Mouse (Mus musculus): ENCODE results near the gene Dld.
A peak's percentile ranks its signal among the peaks of the same experiment; 100 is the strongest.

Dld gene

DNA sequence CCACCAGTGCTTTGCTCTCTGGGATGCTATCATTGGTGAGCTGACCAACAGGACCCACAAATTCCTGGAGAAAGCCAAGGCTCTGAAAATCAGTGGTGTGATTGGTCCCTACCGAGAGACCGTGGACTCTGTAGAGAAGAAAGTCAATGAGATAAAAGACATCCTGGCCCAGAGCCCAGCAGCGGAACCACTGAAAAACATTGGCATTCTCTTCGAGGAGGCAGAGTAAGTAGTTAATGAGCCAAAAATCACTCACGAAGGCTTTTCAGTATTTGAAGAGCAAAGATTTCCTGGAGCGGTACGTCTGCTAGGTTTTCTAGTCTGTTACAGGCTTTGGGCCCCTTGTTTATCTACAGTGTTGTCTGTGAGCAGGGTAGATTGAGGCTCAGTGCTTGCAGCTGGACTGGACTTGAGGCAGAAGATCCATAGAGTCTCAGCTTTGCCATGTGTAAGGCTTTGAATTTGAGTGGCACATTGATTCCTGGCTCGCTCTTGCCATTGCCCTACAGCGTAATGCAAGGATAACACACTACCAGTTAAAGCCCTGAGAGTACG lies 32.8 kb downstream of the Dld start:
- no peak for DNase-seq

DNA sequence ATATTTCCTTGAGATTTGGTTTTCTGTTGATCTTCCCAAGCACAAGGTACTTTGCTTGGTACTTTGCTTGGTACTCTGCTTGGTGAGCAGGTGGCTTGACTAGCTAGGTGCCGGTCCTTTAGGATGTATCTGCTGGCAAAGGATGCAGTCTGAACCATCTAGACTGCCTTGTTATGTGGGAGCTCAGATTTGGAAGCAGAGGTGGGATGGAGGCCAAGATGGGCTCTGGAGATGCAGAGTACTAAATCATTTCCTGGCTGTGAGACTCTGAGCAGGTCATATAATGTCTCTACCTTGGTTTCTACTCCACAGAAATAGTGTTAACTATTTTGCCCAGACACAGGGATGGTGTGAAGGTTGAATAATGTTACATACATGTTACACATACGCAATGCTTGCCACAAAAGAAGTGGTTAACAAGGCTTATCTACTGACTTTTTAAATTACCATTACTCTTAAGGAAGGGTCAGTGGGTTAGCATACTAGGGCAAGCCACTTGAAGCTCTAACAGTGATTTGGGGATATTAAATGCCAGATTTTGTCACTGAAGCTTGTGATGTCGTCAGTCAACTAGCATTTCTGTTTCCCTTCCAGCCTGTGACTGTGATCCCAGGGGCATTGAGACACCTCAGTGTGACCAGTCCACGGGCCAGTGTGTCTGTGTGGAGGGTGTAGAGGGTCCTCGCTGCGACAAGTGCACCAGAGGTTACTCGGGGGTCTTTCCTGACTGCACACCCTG lies 33.4 kb downstream of the Dld start:
- DNase-seq = no peak

DNA sequence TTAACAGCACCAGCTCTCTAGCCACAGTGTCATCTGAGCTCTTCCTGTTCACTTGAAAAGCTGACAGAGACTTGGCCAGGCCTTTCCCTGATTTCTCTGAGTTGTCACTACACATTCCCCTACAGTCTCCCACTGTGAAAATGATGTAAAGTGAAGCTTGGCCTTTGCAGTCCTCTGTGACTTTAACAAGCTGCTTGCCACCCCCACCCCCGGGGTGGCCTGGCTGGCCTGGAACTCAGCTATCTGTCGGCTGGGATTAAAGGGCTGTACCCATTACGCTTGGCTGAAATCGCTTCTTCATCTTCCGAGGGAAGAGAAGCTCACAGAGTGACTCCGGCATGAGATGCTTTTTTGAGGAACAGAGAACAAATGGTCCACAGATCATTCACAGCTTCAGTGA lies 35.3 kb downstream of the Dld start:
- DNase-seq = no peak

DNA sequence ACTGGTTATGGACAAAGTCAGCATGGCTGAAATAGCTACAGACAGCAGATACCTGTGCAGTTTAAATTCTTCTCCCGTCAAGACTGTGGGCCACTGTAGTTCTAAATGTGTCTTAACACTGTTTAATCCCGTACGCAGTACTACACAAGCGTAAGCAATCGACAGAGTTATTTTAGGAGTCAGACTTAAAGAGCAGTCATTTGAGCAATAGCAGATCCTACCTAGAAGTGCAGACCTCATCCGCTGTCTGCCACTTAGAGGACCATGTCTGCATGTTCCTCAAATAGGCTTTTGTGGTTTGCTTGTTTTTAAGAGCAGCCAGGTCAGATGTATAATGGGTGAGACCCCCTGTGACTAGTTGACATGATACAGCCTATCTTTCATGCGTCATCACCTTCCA lies 36.9 kb downstream of the Dld start:
- DNase-seq = no peak

DNA sequence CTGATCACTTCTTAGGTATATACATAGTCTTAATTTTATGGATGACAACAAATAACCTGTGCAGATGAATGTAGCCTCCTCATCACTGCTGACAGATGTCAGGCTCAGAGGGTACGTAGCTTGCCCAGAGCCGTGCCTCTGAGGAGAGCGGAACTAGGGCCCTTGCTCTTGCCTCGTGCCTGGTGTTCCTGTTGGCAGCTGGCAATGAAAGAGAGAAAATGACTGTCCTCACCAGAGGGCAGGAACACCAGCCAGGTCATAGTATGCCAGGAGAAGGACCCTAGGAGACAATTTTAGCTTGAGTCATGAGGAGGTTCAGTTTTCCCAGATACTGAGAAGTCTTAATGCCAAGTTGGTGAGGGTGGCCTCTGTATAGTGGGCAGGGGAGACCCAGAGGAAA lies 38.1 kb downstream of the Dld start:
- DNase-seq = no peak

DNA sequence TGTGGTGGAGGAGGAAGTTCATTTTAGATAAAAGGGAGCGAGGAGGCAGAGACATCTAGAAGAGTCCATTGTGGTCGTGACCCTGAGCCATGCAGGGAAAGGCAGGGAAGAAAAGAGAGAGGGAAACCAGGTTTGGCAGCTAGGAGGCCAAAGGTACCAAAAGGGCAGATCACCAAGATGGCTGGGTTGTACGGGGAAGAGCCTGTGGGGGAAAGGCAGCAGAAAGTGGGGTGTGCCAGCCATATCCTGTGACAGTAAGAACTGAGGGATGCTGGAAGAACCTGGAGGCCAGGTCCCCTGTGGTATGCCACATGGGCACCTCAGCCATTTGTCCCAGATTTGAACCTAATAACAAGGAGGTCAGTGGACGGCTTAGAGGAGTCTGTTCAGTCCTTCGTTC lies 39.0 kb downstream of the Dld start:
- DNase-seq = no peak

DNA sequence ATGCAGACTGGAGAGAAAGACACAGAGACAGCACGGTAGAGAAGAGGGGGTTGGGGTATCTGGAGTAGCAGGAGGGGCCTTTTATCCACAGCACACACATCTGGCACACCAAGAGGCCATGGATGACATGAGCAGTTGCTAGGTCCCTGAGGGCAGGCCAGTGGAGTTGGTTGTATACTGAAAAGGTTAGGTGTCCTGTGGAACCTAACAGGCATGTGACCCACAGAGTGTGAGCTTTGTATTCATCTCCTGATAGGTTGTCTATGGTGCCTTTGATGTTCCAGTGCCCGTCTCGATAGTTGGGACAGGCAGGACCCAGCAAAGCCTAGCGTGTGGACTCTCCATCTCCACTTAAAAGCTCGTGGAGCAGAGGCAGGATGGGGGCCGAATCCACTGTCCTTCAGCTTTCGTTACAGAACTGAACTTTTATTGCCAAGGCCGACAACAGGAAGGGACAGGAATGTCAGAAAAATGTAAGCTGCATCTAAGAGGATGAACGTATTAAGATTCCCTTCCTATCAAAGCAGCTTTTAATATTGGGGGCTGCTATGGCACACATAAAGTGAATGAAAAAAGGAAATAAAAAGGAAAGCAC lies 39.5 kb downstream of the Dld start:
- no peak for DNase-seq

DNA sequence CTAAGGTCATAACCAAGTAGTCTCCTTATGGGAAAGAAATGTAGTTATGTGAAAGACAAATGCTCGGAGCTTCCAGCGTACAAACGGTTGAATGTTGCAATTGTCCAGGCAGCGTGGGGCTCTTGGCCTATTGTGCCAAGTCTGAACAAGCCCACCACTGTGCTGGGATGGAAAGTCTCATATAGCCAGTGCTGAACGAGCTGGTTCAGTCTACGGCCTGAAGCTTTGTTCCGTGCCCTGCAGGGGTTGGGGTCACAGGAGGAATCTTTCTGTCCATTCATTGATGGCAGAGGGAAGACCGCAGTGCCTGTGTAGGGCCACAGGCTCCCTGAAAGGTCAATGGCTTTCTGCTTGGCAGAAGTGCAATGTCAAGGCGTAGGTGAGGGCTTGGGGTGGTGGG lies 40.6 kb downstream of the Dld start:
- DNase-seq = no peak

DNA sequence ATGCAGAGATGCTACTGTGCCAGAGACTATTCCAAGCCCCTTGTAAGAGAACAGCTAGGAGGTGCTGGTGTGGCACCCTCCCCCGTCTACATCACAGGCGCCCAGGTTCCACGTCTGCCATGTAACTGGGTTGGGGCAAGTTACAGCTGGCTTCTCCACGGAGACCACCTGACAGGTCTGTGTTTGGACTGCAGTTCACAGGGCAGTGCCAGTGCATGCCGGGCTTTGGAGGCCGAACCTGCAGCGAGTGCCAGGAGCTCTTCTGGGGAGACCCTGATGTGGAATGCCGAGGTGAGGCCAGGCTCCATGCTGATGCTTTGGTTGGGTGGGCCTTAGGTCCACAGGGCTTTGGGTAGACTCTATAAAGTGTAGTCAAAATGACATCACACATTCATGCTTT lies 43.5 kb downstream of the Dld start:
- DNase-seq = no peak

DNA sequence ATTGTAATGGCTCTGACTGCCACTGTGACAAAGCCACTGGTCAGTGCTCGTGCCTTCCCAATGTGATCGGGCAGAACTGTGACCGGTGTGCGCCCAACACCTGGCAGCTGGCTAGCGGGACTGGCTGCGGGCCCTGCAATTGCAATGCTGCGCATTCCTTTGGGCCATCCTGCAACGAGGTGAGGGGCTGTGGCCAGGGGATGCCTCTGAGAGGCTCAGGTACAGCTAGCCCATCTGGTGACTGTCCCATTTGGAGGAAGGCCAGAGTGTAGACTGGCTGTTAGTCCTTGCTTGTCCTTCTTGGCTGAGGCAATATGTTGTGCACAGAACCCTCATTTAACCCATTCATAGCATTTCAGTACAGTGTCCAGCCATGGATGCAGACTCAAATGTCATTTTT lies 44.2 kb downstream of the Dld start:
- DNase-seq = no peak

DNA sequence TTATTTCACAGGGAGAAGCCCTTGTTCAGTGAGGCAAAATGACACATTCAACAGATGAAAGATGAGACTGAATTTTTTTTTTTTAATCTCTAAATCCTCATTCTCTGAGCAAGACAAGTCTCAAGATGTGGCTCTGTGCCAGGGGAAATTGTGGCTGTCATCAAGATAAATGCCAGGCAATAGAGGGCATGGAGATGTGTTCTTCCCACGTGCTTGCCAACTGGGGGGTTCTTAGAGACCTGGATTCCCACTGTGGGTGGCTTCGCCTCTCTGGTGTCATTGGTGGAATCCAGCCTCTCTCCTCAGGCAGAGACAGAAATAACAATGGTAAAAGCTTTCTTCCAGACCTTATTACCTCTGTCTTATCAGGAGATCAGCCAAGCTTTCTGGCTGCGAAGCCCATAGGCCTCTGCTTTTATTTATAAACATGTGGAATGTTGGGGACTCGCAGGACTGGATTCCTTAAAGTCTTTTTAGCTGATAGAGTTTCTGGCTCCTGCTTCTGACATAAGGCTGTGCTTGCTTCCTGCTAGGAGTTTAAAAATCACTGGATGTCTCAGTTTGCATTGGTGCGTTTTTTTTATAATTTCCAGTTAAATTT lies 45.1 kb downstream of the Dld start:
- DNase-seq = peak; percentile 27

DNA sequence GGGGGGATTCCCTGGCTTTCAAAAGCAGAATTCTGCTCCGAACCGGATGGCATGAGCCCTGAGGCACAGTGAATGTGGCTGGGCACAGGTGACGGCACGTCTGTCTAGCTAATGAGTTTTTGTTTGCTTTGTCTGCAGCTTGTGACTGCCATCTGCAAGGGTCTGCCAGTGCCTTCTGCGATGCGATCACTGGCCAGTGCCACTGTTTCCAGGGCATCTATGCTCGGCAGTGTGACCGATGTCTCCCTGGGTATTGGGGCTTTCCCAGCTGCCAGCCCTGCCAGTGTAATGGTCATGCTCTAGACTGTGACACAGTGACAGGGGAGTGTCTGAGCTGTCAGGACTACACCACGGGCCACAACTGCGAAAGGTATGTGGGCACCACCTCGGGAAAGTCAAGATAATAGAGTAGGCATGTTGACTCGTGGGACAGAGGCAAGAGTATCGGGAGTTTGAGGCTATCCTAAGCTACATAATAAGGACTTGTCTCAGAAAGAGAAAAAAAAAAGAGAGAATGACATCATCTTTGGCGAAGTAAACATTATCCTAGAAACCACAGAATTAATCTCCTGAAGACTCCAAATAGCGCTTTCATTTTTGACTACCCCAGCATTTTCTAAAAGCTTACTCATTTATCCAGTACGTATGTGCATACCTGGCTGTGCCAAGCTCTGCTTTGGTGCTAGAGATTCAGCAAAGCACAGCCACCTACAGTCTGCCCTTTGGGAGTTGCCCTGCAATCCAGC lies 48.3 kb downstream of the Dld start:
- no peak for DNase-seq

DNA sequence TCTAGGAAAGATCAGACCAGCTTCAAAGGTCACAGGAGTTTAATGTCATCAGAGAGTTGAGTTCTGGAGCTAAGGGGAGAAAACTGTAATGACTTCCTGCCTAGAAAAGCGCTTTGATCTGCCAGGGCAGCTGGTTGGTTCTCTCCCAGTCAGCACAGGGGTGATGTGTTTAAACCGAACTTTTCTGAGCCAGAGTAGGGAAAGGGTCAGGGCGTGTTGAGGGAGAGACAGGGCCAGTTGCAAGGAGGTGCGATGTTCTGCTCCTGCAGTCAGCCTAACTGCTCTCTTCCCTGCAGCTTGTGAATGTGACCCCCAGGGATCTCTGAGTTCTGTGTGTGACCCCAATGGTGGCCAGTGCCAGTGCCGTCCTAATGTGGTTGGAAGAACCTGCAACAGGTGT lies 49.0 kb downstream of the Dld start:
- DNase-seq = no peak

DNA sequence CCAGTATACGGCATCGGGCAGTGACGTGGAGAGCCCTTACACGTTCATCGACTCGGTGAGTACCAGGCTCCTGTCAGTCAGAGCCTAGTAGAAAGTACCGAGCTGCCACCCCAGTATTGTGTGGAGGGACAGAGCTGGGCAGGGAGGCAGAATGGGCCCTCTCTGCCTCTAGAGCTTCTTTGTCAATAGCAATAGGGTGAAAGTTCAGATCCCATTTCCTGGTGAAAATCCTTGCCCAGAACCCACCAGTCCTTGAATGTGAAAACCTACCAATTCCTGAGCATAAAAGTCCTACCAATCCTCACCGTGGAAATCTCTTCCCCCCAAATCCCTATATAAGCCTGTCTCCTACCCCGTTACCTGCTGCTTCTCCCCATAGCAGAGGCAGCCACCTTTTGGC lies 51.0 kb downstream of the Dld start:
- DNase-seq = no peak

DNA sequence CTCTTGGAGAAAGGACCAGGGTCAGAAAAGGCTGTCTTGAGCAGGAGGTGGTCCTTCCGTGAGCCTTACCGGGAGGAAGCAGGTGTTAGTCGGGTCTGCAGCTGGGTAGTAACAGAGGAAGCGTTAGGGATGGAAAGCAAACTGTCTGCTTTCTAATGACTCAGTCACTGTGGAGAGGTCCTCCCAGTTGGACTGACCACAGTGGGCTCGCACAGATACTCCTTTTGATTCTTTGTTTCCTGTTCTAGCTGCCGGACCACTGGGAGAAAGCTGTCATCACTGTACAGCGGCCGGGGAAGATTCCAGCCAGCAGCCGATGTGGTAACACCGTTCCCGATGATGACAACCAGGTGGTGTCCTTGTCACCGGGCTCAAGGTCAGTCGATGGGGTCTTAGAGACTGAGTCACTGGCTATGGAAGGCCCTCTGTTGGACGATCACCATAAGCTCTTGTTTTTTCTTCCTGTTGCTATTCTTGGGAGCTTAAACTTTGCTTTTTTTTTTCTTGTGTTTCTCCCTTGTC lies 51.5 kb downstream of the Dld start:
- DNase-seq = peak; percentile 36

DNA sequence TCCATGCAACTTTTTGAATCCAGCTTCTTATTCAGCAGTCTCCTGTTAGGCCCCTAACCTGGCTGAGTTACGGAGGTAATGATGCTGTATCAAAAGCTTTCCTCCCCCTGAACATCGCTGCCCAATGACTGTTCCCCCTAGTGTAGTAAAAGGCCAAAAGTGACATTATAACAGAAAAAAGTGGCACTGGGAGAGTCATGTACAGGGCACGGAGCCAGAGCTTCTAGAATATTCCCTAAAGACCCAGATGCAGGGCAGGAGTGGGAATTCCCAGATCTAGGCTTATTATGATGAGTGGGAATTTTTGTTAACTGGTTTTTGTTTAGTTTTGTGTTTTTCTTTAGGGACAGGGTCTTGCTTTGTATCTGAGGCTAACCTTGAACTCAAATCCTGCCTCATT lies 52.1 kb downstream of the Dld start:
- no peak for DNase-seq

DNA sequence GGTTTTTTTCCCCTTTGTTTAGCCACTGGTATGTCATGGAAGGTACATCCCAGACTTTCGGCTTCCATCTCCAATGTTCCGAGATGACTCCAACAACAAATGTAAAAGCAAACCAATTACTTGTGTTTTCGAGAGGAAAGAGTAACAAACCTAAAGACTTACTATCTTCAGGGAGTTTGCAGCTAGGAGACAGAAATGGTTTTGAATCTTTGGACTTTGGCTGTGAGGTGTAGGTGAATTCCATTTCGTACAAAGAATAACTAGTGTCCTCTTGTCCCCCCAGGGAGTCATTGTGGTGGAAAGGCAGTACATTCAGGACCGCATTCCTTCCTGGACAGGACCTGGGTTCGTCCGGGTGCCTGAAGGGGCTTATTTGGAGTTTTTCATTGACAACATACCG lies 52.7 kb downstream of the Dld start:
- DNase-seq = no peak

DNA sequence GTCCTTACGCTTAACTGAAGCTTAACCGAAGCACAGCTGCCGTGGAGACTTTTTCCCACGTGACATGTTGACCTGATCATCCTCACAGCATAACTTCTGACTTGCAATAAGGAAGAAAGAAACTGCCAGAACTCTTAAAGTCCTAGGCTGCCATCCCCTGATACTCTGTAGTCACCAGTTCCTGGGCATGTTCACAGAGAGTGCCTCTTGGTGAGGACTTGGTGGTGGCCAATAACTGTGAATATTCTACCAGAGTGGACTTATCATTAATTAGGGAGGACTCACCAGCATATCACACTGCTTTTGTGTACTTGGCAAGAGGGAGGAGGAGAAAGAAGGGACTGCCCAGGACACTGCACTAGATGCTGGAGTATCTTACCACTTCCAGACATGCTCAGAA lies 53.1 kb downstream of the Dld start:
- DNase-seq = no peak

DNA sequence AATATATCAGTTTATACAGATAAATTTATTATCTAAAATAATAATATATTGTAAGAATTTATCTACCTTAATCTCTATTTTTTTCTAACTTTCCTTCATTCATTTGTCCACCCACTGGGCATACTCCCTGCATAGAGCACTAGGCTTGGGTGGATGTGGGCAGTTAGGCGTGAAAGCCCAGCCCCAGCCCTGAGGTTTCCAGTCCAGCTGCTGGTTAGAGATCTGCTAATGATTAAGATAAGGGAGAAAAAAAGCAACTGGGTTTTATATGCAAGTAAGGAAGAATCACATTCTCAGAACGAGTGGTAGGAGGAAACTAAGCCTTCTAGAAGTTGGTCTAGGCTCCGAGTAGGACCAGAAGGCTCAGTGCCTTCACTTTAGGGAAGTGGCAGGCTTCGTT lies 55.2 kb downstream of the Dld start:
- DNase-seq = no peak

DNA sequence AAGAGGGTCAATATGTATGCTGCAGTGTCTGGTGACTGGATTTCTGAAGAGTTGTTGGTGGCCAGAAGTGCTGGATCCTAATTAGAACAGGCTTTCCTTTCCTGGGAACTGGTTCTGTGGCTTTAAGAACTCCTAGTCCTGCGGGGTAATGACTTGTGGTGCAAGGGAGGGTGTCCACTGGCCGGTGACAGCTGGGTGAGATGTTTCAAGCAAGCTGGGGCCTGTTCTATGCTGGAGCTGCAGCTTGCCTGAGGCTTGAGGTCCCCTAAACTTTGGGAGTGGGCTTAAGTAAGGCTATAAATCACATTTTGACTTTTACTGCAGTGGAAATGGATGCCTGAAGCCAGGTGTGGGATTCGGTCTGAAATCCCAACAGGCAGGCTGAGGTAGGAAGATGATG lies 55.7 kb downstream of the Dld start:
- DNase-seq = peak; percentile 58

DNA sequence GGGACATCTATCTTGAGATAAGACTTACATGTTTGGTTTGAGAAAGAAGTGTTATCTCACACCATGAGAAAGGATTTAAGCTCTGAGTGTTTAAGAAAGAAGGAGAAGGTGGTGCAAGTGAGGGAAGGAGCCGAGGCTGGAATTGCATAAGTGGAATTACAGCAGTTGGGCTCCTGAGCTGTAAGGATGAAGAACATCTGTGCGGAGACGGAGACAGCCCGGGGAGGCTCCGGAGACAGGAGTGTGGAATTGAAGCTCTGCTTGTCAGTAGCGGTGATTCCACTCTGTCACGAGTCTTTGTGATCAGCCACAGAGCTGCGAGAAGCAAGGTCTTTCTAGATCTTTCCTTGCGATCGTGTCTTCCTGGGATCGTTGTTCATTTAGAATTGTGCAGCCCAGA lies 56.3 kb downstream of the Dld start:
- peak; percentile 41 for DNase-seq

DNA sequence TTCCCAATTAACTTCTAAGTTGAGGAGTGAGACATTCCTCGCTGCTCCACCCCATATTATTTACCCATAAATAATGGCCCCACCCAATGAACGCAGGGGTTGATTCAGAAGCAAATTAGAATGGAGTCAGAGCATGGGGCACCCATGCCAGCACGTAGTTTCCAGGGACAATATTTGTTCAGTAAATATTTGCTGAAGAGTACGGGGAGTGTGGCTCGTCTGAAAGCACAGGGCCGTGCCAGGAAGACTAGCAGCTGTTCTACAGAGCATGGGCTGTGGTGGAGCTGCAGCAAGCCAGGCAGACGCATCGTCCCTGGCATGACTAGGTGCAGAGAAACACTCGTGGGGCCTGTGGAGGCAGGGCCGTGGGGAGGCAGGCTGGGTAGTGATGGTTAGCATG lies 56.7 kb downstream of the Dld start:
- peak; percentile 52 for DNase-seq

DNA sequence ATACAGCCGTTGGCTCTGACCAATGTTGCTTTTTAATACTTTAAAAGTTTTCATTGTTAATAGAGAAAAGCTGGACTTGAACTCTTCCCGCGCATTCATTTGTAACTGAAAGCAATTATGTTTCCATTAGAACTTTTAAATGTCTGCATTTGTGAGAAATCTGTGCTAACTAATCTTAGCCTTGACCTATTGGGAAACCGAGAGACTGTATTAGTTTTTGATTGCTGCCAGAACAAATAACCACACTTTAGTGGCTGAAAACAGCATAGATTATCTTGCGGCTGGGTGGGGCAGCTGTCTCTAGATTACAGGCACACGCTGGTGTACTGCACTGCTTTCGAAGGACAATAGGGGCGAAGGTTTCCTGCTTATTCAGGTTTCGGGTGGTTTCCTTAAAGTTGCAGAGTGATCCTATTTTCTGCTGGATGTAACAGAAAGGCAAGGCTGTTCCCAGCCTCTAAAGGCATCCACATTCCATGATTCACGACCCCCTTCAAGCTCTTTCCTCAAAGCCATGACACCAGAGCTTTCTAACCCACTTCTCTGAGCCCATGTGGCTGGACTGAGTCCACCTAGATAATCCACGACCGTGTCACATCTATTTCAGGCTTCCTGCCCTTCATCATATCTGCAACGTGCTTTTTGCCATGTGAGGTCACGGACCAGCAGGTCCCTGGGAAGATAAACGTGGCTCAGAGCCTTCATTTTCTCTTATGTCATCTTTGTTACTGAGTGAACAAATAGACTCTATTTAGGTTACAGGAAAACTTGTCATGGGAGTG lies 57.7 kb downstream of the Dld start:
- DNase-seq = no peak

All from lung, postnatal 10 days (tissue).